Comparison of ENCODE assay signal across 9 mouse cellular contexts in genomic region chr6:88849270-88849669, GRCm38 (mm10). TPM values are rescaled to one million over a fixed set of nuclear protein-coding genes. Genes with fewer than 3 reads are reported as not detected.
DNase-seq lines count a peak whose midpoint lies in the region; ATAC-seq and TF ChIP-seq lines count a peak whose summit lies in the region.
"Had no signal": no experiment of that assay in that cellular context is flagged by ENCODE, and none has a peak within 500 bp of the region (broad histone marks: within the 10 kb centered on the region; RNA-seq: fewer than 3 reads in every experiment).

No protein-coding gene starts in this region.

- H3K36me3 ChIP-seq in neural tube, embryonic 11.5 days (ENCODE audit: control insufficient read depth, insufficient read depth, low read length): peaks cover 2% of the 10 kb centered on the region; the same call in 1 of the 2 replicates
- H3K36me3 ChIP-seq in neural tube, embryonic 15.5 days: peaks cover 72% of the 10 kb centered on the region
- no peaks in the 10 kb centered on the region for H3K36me3 ChIP-seq in stomach, postnatal 0 days (ENCODE audit: control insufficient read depth, insufficient read depth, low read length)

- no peaks in the 10 kb centered on the region for H3K4me1 ChIP-seq in neural tube, embryonic 11.5 days (ENCODE audit: control insufficient read depth, insufficient read depth, low read length)
- H3K4me1 ChIP-seq in neural tube, embryonic 15.5 days: 0 out of 2 replicates have a peak, but pooled peaks cover 7% of the 10 kb centered on the region
- no peaks in the 10 kb centered on the region for H3K4me1 ChIP-seq in stomach, postnatal 0 days (replicated peaks; ENCODE audit: control insufficient read depth, insufficient read depth)
- H3K4me1 ChIP-seq: midbrain, embryonic 12.5 days had no signal

- peak overlapping the region; percentile 78 for H3K27ac ChIP-seq in gastrocnemius, adult 2 months
- no peak overlapping the region for H3K27ac ChIP-seq in neural tube, embryonic 11.5 days (ENCODE audit: low read depth, low read length)
- no peak overlapping the region for H3K27ac ChIP-seq in neural tube, embryonic 15.5 days (replicated peaks)
- H3K27ac ChIP-seq in stomach, postnatal 0 days (replicated peaks): no peak overlapping the region
- H3K27ac ChIP-seq: midbrain, embryonic 12.5 days had no signal

- 55% methylated on average over 4 of the region's 4 CpGs for WGBS in neural tube, embryonic 11.5 days
- 52% methylated on average over 4 of the region's 4 CpGs for WGBS in neural tube, embryonic 15.5 days
- WGBS in stomach, postnatal 0 days: 61% methylated on average over 4 of the region's 4 CpGs

- DNase-seq in gastrocnemius, adult 2 months: peak; percentile 60
- no peak for DNase-seq in gastrocnemius, postnatal 4 days (ENCODE audit: low spot score in 2 of 2)
- peak; percentile 41 for DNase-seq in neural tube, embryonic 11.5 days (ENCODE audit: low spot score)
- DNase-seq in stomach, postnatal 0 days (ENCODE audit: low spot score): no peak
- no peak for DNase-seq in gastrocnemius, adult 8-10 months (ENCODE audit: low spot score in 2 of 2)
- no peak for DNase-seq in urinary bladder, postnatal 10 days (ENCODE audit: low spot score)

- H3K4me3 ChIP-seq in gastrocnemius, adult 2 months: no peak overlapping the region
- H3K4me3 ChIP-seq in neural tube, embryonic 11.5 days (ENCODE audit: low read depth, low read length): no peak overlapping the region
- H3K4me3 ChIP-seq in neural tube, embryonic 15.5 days (replicated peaks): no peak overlapping the region
- H3K4me3 ChIP-seq in stomach, postnatal 0 days (ENCODE audit: low read depth, low read length): no peak overlapping the region
- H3K4me3 ChIP-seq: midbrain, embryonic 12.5 days had no signal

- TF ChIP-seq CTCF in gastrocnemius, adult 2 months (IDR thresholded peaks at IDR 0.05): peak; percentile 72
- peak; percentile 68 for TF ChIP-seq CTCF in stomach, postnatal 0 days (IDR thresholded peaks at IDR 0.05; ENCODE audit: low read depth)

- no peaks in the 10 kb centered on the region for H3K27me3 ChIP-seq in neural tube, embryonic 11.5 days (ENCODE audit: control insufficient read depth, insufficient read depth, low read length)
- H3K27me3 ChIP-seq in neural tube, embryonic 15.5 days (replicated peaks): no peaks in the 10 kb centered on the region
- no peaks in the 10 kb centered on the region for H3K27me3 ChIP-seq in stomach, postnatal 0 days (ENCODE audit: control insufficient read depth, insufficient read depth, low read length)
- H3K27me3 ChIP-seq: midbrain, embryonic 12.5 days had no signal

- TF ChIP-seq EP300 in stomach, postnatal 0 days (optimal IDR thresholded peaks at IDR 0.05): no peak

- H3K4me2 ChIP-seq in neural tube, embryonic 11.5 days (ENCODE audit: low read depth): no peak overlapping the region
- H3K4me2 ChIP-seq in neural tube, embryonic 15.5 days: no peak overlapping the region
- H3K4me2 ChIP-seq in stomach, postnatal 0 days (replicated peaks; ENCODE audit: low read depth): no peak overlapping the region
- H3K4me2 ChIP-seq: midbrain, embryonic 12.5 days had no signal

- intact Hi-C loops in gastrocnemius, adult 2 months (cut with DNase I): no loop called here

- no peak overlapping the region for H3K9ac ChIP-seq in neural tube, embryonic 11.5 days (ENCODE audit: low read length)
- no peak overlapping the region for H3K9ac ChIP-seq in neural tube, embryonic 15.5 days (replicated peaks)
- no peak overlapping the region for H3K9ac ChIP-seq in stomach, postnatal 0 days (ENCODE audit: low read length)
- H3K9ac ChIP-seq: midbrain, embryonic 12.5 days had no signal

- no peaks in the 10 kb centered on the region for H3K9me3 ChIP-seq in neural tube, embryonic 11.5 days (ENCODE audit: control insufficient read depth, low read length)
- no peaks in the 10 kb centered on the region for H3K9me3 ChIP-seq in neural tube, embryonic 15.5 days (replicated peaks)
- H3K9me3 ChIP-seq in stomach, postnatal 0 days (ENCODE audit: control insufficient read depth, low read length): no peaks in the 10 kb centered on the region
- H3K9me3 ChIP-seq: midbrain, embryonic 12.5 days had no signal

- no peak for ATAC-seq in neural tube, embryonic 11.5 days (ENCODE audit: insufficient read depth, low FRiP score, low TSS enrichment)
- ATAC-seq in neural tube, embryonic 15.5 days (ENCODE audit: low FRiP score): no peak
- peak; percentile 46; the same call in 1 of the 2 replicates for ATAC-seq in erythroid progenitor cell, adult 5-6 weeks (replicated peaks; ENCODE audit: low FRiP score, poor library complexity, severe bottlenecking)
- peak; percentile 11; the same call in 1 of the 2 replicates for ATAC-seq in stomach, postnatal 0 days (ENCODE audit: low FRiP score, low TSS enrichment)

RNA-seq across cellular contexts. Expression of gene Abtb1, which starts 7.5 kb away (rescaled TPM):
- total RNA-seq in gastrocnemius, adult 2 months (2021): 10 to 100 TPM; 16.9 to 22.7 TPM
- total RNA-seq in gastrocnemius, postnatal 4 days (2021): 10 to 100 TPM; 18.8 to 20.1 TPM
- polyA plus RNA-seq in neural tube, embryonic 11.5 days (2014; fragmentation: Nextera tagmentation; extraction: Ambion mirVana): 22.9 and 28.4 TPM in 2 replicates
- polyA plus RNA-seq in neural tube, embryonic 15.5 days (2015; fragmentation: Nextera tagmentation; extraction: Ambion mirVana): 42.4 and 45.4 TPM in 2 replicates
- total RNA-seq in erythroid progenitor cell, adult 5-6 weeks (2015; ENCODE audit: low replicate concordance): 49.4 and 49.9 TPM in 2 replicates
- 112 and 178 TPM in 2 replicates for total RNA-seq in erythroid progenitor cell, adult 5-6 weeks (2017; ENCODE audit: low replicate concordance)
- 25.1 and 26.1 TPM in 2 replicates for polyA plus RNA-seq in stomach, postnatal 0 days (2015; fragmentation: Nextera tagmentation; extraction: Ambion mirVana)
- 10 to 100 TPM; 21.1 to 25.9 (median 22.0) TPM for total RNA-seq in gastrocnemius, adult 8-10 months (2022)

RNA-seq across cellular contexts. Expression of gene Podxl2, which starts 25.6 kb away (rescaled TPM):
- 10 to 100 TPM; 48.5 to 55.1 TPM for total RNA-seq in gastrocnemius, adult 2 months (2021)
- total RNA-seq in gastrocnemius, postnatal 4 days (2021): 10 to 100 TPM; 73.0 to 75.8 TPM
- polyA plus RNA-seq in neural tube, embryonic 11.5 days (2014; fragmentation: Nextera tagmentation; extraction: Ambion mirVana): 129 and 135 TPM in 2 replicates
- polyA plus RNA-seq in neural tube, embryonic 15.5 days (2015; fragmentation: Nextera tagmentation; extraction: Ambion mirVana): 504 and 640 TPM in 2 replicates
- total RNA-seq in erythroid progenitor cell, adult 5-6 weeks (2015; ENCODE audit: low replicate concordance): not detected in 2 replicates
- total RNA-seq in erythroid progenitor cell, adult 5-6 weeks (2017; ENCODE audit: low replicate concordance): 12.3 TPM in 1 of 2 replicates, not detected in the other
- 31.4 and 38.5 TPM in 2 replicates for polyA plus RNA-seq in stomach, postnatal 0 days (2015; fragmentation: Nextera tagmentation; extraction: Ambion mirVana)
- 10 to 100 TPM; 66.1 to 68.8 (median 66.9) TPM for total RNA-seq in gastrocnemius, adult 8-10 months (2022)

RNA-seq across cellular contexts. Expression of gene Mcm2, which starts 49.3 kb away (rescaled TPM):
- total RNA-seq in gastrocnemius, adult 2 months (2021): 1 to 10 TPM; 6.6 to 7.5 TPM
- 10 to 100 TPM; 37.2 to 44.3 TPM for total RNA-seq in gastrocnemius, postnatal 4 days (2021)
- 194 and 219 TPM in 2 replicates for polyA plus RNA-seq in neural tube, embryonic 11.5 days (2014; fragmentation: Nextera tagmentation; extraction: Ambion mirVana)
- polyA plus RNA-seq in neural tube, embryonic 15.5 days (2015; fragmentation: Nextera tagmentation; extraction: Ambion mirVana): 20.5 and 52.5 TPM in 2 replicates
- 111 and 119 TPM in 2 replicates for total RNA-seq in erythroid progenitor cell, adult 5-6 weeks (2015; ENCODE audit: low replicate concordance)
- 159 and 169 TPM in 2 replicates for total RNA-seq in erythroid progenitor cell, adult 5-6 weeks (2017; ENCODE audit: low replicate concordance)
- 24.2 and 25.0 TPM in 2 replicates for polyA plus RNA-seq in stomach, postnatal 0 days (2015; fragmentation: Nextera tagmentation; extraction: Ambion mirVana)
- total RNA-seq in gastrocnemius, adult 8-10 months (2022): 1 to 10 TPM; 5.9 to 9.6 (median 7.8) TPM

RNA-seq across cellular contexts. Expression of gene Tpra1, which starts 52.8 kb away (rescaled TPM):
- total RNA-seq in gastrocnemius, adult 2 months (2021): 10 to 100 TPM; 25.5 to 26.1 TPM
- total RNA-seq in gastrocnemius, postnatal 4 days (2021): 10 to 100 TPM; 23.4 to 27.2 TPM
- polyA plus RNA-seq in neural tube, embryonic 11.5 days (2014; fragmentation: Nextera tagmentation; extraction: Ambion mirVana): 44.8 and 48.8 TPM in 2 replicates
- 88.1 and 91.7 TPM in 2 replicates for polyA plus RNA-seq in neural tube, embryonic 15.5 days (2015; fragmentation: Nextera tagmentation; extraction: Ambion mirVana)
- total RNA-seq in erythroid progenitor cell, adult 5-6 weeks (2015; ENCODE audit: low replicate concordance): 47.9 and 70.8 TPM in 2 replicates
- total RNA-seq in erythroid progenitor cell, adult 5-6 weeks (2017; ENCODE audit: low replicate concordance): 71.2 and 104 TPM in 2 replicates
- polyA plus RNA-seq in stomach, postnatal 0 days (2015; fragmentation: Nextera tagmentation; extraction: Ambion mirVana): 39.8 and 42.8 TPM in 2 replicates
- 10 to 100 TPM; 22.8 to 25.8 (median 24.8) TPM for total RNA-seq in gastrocnemius, adult 8-10 months (2022)

Comparison
In these comparisons a context has a peak if more than half of its experiments do, and no peak if none do; other contexts are left out.
1. DNase-seq: peak in gastrocnemius, adult 2 months (single experiment) and neural tube, embryonic 11.5 days (single experiment); none in gastrocnemius, postnatal 4 days (0 of 2), stomach, postnatal 0 days (single experiment), gastrocnemius, adult 8-10 months (0 of 2) and urinary bladder, postnatal 10 days (single experiment).
2. ATAC-seq: peak in erythroid progenitor cell, adult 5-6 weeks (single experiment) and stomach, postnatal 0 days (single experiment); none in neural tube, embryonic 11.5 days (single experiment) and neural tube, embryonic 15.5 days (single experiment).